Mouse (Mus musculus): Measurements from ENCODE around the gene Casp1. TPM values are rescaled to one million over a fixed set of nuclear protein-coding genes. Genes with fewer than 3 reads are reported as not detected.

Gene Casp1
- polyA plus RNA-seq, 1 experiment from 2014 or later = 0.51 TPM

- Histone ChIP-seq H3K27ac (ENCODE audit: low read length) (no peak overlapping the region), H3K4me2 (ENCODE audit: low read length) (no peak overlapping the region), H3K36me3 (ENCODE audit: control insufficient read depth, insufficient read depth, low read length) (no peaks in the 10 kb centered on the region), H3K9ac (ENCODE audit: low read depth, low read length) (no peak overlapping the region), H3K4me1 (ENCODE audit: control insufficient read depth, insufficient read depth, low read length) (no peaks in the 10 kb centered on the region), H3K27me3 (ENCODE audit: control insufficient read depth, insufficient read depth, low read depth, low read length) (no peaks in the 10 kb centered on the region), H3K4me3 (ENCODE audit: low read depth, low read length) (no peak overlapping the region), H3K9me3 (replicated peaks; ENCODE audit: control insufficient read depth, low read length, poor library complexity, severe bottlenecking) (no peaks in the 10 kb centered on the region)
- WGBS = 88% methylated on average over 4 of the region's 4 CpGs
- no peak for ATAC-seq
Observed at GRCm38 (mm10) chr9:5347381-5347780, 49.1 kb downstream of the Casp1 start.

GRCm38 (mm10) chr9:5353673-5354072, 55.4 kb downstream of the Casp1 start:
- Histone ChIP-seq H3K4me2 (ENCODE audit: low read length) (no peak overlapping the region), H3K4me3 (ENCODE audit: low read depth, low read length) (no peak overlapping the region), H3K9ac (ENCODE audit: low read depth, low read length) (no peak overlapping the region), H3K36me3 (ENCODE audit: control insufficient read depth, insufficient read depth, low read length) (no peaks in the 10 kb centered on the region), H3K27ac (ENCODE audit: low read length) (no peak overlapping the region), H3K27me3 (ENCODE audit: control insufficient read depth, insufficient read depth, low read depth, low read length) (no peaks in the 10 kb centered on the region), H3K9me3 (replicated peaks; ENCODE audit: control insufficient read depth, low read length, poor library complexity, severe bottlenecking) (no peaks in the 10 kb centered on the region), H3K4me1 (ENCODE audit: control insufficient read depth, insufficient read depth, low read length) (no peaks in the 10 kb centered on the region)
- ATAC-seq = no peak
- WGBS = 90% methylated on average over 2 of the region's 2 CpGs

- Histone ChIP-seq H3K36me3 (ENCODE audit: control insufficient read depth, insufficient read depth, low read length) (no peaks in the 10 kb centered on the region), H3K4me2 (ENCODE audit: low read length) (no peak overlapping the region), H3K9ac (ENCODE audit: low read depth, low read length) (no peak overlapping the region), H3K9me3 (replicated peaks; ENCODE audit: control insufficient read depth, low read length, poor library complexity, severe bottlenecking) (no peaks in the 10 kb centered on the region), H3K4me1 (ENCODE audit: control insufficient read depth, insufficient read depth, low read length) (no peaks in the 10 kb centered on the region), H3K4me3 (ENCODE audit: low read depth, low read length) (no peak overlapping the region), H3K27ac (ENCODE audit: low read length) (no peak overlapping the region), H3K27me3 (ENCODE audit: control insufficient read depth, insufficient read depth, low read depth, low read length) (no peaks in the 10 kb centered on the region)
- no peak for ATAC-seq
Observed at GRCm38 (mm10) chr9:5356801-5357200, 58.5 kb downstream of the Casp1 start.

Other genes starting within 250 kb of the Casp1 start
- gene Casp4, start 10.3 kb downstream of the Casp1 start, polyA plus RNA-seq (2015; fragmentation: Nextera tagmentation; extraction: Ambion mirVana) = 0.21 and 0.46 TPM in 2 replicates
- gene Casp12, start 46.9 kb downstream of the Casp1 start, polyA plus RNA-seq (2015; fragmentation: Nextera tagmentation; extraction: Ambion mirVana) = 0.63 and 0.78 TPM in 2 replicates